Mouse (Mus musculus) lung, postnatal 14 days (tissue): Measurements from ENCODE around the gene Trpt1.

ENCODE experiments used
- DNase-seq: peaks from one replicate; pipeline ENCODE4 v3.0.0; 2021

Trpt1 gene

DNA sequence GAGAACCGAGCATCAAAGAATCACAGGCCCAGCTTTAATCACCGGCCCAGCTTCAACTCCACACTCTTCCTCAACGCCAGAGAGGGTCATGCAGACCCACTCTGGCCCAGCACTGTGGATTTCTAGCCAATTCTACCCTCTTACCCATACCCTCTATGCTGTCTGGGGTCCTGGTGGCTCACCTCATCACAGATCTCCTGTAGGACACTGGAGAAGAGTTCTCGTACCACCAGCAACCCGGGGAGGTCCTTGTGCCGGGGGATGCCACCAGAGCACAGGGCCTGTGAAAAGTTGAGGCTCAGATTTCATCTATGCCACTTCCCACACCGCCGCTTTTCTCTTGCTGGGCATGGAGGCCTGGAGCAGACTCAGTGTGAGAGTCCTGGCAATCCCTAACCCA, 1.4 kb upstream of the Trpt1 start:
- no peak for DNase-seq

- no peak for DNase-seq
These were observed 508 bp upstream of the Trpt1 start for GRCm38 (mm10) chr19:6995255-6995991.

DNA sequence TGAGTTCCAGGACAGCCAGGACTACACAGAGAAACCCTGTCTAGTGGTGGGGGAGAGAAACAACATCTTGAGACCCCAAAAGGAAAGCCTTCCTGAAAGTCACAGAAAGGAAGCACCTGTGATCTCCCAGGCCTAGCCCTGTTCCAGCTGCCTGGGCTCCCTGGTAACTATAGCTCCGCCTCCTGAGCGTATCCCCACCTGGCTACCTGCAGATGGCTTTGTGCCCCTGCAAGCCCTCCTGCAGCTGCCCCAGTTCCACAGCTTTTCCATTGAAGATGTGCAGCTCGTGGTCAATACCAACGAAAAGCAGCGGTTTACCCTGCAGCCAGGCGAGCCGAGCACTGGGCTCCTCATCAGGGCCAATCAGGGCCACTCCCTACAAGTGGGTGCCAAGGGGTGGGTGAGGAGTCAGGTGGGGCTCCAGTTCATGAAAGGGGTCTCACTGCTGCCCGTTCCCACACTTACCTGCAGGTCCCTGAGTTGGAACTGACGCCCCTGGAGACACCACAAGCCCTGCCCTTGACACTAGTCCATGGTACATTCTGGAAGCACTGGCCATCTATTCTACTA, 1.9 kb downstream of the Trpt1 start:
- no peak for DNase-seq

DNA sequence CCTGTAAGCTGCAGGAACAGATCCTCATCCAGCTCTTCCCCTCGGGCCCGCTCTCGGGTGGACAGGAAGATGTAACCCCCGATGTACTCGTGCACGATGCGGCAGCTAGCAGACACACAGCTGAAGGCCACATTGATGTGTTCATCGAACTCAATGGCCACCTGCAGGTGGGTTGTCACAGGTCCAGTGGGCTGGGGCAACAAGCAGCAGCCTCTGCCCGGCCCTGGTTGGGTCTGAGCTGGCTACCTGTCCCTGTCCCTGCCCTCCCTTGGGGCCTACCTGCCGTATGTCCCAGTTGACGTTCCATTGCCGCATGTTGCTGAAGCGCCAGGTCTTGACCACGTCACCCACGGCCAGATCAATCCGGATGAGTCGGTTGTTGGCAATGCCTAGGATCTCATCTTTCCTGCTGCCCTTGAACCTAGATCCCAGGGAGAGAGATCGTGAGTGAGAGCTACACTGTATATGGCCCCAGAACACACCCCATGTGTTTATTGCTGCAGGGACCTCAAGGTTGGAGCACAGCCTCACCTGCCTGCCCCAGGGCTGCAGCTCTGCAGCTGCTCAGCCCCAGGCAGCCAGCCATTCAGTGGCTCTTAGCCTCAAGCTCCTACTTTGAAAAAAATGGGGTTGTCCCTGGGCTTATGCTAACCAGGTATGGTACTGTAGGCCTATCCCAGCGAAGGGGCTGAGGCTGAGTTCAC, 3.6 kb downstream of the Trpt1 start:
- no peak for DNase-seq

GRCm38 (mm10) chr19:7006892-7007593, 11.1 kb downstream of the Trpt1 start:
- DNase-seq: no peak

- DNase-seq: no peak
These were observed 16.5 kb downstream of the Trpt1 start for GRCm38 (mm10) chr19:7012426-7012825.

DNA sequence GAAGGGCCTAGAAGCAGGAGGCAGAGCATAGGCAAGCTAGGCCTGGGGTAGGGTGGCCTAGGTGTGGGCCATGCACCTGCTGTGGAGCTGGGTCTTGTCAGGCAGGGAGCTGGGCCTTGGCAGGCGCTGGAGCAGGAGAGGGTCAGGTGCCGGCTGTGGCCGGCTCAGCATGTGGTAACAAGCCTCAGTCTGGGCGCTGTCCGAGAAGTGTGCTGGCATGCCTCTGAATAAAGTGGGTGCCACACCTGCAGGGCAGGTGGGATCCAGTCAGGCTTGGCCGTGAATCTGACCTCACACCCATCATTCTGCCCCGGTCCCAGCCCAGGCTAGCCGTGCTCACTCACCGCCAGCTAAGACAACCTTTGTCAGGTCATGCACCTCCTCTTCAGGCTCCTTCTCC, 18.1 kb downstream of the Trpt1 start:
- no peak for DNase-seq

DNA sequence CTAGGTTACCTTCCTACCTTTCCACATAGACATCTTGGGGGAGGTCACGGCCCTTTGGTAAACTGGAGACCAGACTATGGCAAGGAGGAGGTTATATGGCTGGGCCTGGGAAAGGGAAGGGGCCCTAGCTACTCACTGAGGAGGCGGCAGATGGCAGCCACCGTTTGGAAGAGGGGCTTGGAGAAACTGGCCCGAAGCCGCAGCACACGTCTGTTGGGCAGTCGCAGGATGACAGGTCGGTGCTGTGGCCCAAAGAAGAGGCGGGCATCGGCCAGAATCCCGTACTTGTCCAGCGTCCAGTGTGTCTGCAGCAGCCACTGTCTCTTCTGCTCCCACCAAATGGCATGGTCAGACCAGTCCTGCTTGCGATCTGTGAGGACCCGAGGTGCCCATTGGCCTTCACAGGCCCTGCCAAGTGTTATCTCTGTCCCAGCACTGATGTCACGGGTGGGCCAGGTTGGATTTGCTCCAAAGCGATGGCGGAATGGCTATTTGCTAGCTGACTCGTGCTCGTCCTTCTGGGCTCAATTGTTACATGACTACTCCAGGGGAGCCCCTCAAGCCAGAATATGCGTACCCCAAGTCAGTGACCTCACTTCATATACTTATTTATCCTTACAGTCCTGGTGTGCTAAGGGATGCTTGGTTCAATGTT, 18.7 kb downstream of the Trpt1 start:
- no peak for DNase-seq

DNA sequence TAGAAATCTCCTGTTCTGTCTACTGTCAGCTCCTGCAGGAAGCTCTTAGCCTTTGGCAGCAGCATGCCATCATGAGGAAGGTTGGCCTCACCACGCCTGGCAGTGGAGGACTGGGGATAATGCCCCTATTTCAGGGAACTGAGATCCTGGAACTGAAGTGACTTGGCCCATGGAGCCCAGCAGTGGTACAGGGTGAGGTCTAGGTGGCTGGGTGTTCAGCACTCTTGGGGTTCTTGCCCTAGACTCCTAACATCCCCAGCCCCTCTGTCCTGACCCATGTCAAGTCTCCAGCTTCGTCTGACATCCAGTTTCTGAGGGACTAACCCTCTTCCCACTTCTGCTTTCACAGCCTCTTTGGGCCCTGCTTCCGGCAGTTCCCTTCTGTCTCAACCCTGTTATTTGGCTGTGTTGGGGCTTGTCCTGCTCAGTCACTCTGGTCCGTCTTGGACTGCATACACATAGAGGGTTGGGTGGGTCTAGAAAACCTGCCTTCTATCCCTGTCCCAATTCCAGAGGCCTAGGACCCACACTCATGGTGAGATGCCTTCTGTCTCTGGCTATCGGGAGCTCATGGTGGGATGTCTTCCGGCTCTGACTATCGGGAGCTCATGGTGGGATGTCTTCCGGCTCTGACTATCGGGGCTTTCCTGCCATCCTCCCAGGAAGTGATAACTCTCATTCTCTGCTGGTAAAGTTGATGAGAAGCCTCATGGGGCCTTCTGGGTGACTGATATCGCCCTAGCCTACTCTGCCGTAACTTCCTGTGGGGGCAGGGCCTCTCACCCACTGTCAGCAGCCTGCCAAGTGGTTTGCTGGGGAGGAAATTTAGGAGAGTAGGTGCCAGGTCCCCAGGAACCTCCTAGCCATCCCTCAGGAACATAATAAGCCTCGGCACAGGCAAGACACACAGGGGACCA, 21.9 kb downstream of the Trpt1 start:
- no peak for DNase-seq

- DNase-seq: no peak
These were observed 22.6 kb downstream of the Trpt1 start for GRCm38 (mm10) chr19:7018546-7018945.

GRCm38 (mm10) chr19:7019191-7019590, 23.3 kb downstream of the Trpt1 start, which contains the start of gene Fermt3:
Gene Fermt3 (minus strand): TSS chr19:7019469.
- DNase-seq: peak; percentile 55

DNA sequence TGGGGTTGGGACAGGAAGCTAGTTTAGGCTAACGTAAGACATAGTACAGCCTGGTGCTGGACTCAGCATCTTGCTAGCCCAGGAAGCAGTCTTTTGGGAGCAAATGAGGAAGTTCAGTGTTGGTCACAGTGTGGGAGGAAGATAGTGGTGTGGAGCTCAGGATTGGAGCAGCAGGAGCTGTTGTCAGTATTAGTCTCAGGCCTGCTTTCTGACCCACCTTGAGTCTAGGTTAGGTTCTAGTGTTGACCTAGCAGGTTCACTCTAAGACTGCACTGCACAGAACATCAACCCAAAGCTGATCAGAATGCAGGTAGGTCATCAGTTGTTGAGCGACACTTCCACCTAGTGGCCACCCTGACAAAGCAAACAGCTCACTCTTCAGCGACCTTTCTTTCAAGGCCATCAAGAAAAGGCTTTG, 24.3 kb downstream of the Trpt1 start:
- peak; percentile 70 for DNase-seq

DNA sequence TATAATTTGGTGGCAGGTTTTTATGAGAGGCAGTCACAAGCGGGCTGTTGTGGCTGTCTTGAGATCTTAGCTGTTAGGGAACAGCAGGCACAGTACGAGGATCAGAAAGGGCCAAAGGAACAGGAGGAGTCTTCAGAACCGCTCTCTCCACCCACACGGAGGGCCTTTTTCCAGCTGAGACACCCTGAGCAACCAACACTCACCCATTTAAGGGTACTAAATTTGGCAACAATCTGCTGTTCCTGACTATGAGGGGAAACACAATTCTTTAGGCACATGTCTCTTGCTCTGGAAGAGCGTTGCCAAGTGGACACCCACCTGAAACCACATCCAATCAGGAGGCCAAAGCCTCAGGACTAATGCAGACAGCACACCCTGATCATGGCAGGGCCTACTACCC, 33.6 kb downstream of the Trpt1 start:
- DNase-seq: no peak

- DNase-seq: no peak
These were observed 38.1 kb downstream of the Trpt1 start for GRCm38 (mm10) chr19:7034006-7034405.

- DNase-seq: peak; percentile 37
These were observed 43.3 kb downstream of the Trpt1 start for GRCm38 (mm10) chr19:7039088-7039720.

GRCm38 (mm10) chr19:7039841-7040636, 44.1 kb downstream of the Trpt1 start, which contains the start of gene Stip1:
Gene Stip1 (minus strand): TSS chr19:7039967.
- peak; percentile 98 for DNase-seq

GRCm38 (mm10) chr19:7040637-7041130, 44.8 kb downstream of the Trpt1 start:
- no peak for DNase-seq

GRCm38 (mm10) chr19:7041171-7041570, 45.2 kb downstream of the Trpt1 start:
- DNase-seq: no peak

GRCm38 (mm10) chr19:7044279-7044678, 48.3 kb downstream of the Trpt1 start:
- DNase-seq: no peak

- DNase-seq: no peak
These were observed 48.8 kb downstream of the Trpt1 start for GRCm38 (mm10) chr19:7044706-7045105.
